Mouse (Mus musculus) heart, postnatal 36 days (tissue): ENCODE results near the gene Clic5. TPM values are rescaled to one million over a fixed set of nuclear protein-coding genes. Genes with fewer than 3 reads are reported as not detected.

Experiments
- DNase-seq, 2 experiments: peaks; one replicate each; pipeline ENCODE4 v3.0.0; 2021 to 2022
- intact Hi-C: fragments of 180-260 bp; cut with DNase I; formaldehyde crosslinking; loops from one replicate; pipeline ENCODE4 v1.15.1; 2025
- total RNA-seq, 2 experiments: library from RNA; stranded (reverse); gene quantifications; 2 replicates each; pipeline ENCODE4 v1.2.3; 2021

The Clic5 gene
- total RNA-seq, 2 experiments from 2014 or later: 144 to 146 TPM

GRCm38 (mm10) chr17:44189696-44190095 is 1.3 kb downstream of the Clic5 start:
- intact Hi-C loops: loop anchor here (1.0 to 2.0 kb wide), 4 partner anchors 39 to 67 kb away; no protein-coding TSS in a partner anchor
- DNase-seq: peak; percentile 55 to 63

GRCm38 (mm10) chr17:44190246-44190645 is 1.9 kb downstream of the Clic5 start:
- intact Hi-C loops: no loop called here
- no peak for DNase-seq

GRCm38 (mm10) chr17:44192981-44193380 is 4.6 kb downstream of the Clic5 start:
- intact Hi-C loops: no loop called here

GRCm38 (mm10) chr17:44199158-44199557 is 10.8 kb downstream of the Clic5 start:
- no peak for DNase-seq
- intact Hi-C loops: no loop called here

More at GRCm38 (mm10) chr17:44192981-44193380, 4.6 kb downstream of the Clic5 start:
- DNase-seq: peak; percentile 28 to 48

GRCm38 (mm10) chr17:44202952-44203351 is 14.6 kb downstream of the Clic5 start:
- intact Hi-C loops: no loop called here
- no peak for DNase-seq

- no peak for DNase-seq
- intact Hi-C loops: no loop called here
These were observed 16.4 kb downstream of the Clic5 start for GRCm38 (mm10) chr17:44204787-44205186.

- DNase-seq: no peak
- intact Hi-C loops: no loop called here
These were observed 17.2 kb downstream of the Clic5 start for GRCm38 (mm10) chr17:44205562-44205961.

GRCm38 (mm10) chr17:44208900-44209299 is 20.5 kb downstream of the Clic5 start:
- DNase-seq: no peak
- intact Hi-C loops: no loop called here

- no peak for DNase-seq
- intact Hi-C loops: no loop called here
These were observed 24.7 kb downstream of the Clic5 start for GRCm38 (mm10) chr17:44212960-44213619.

GRCm38 (mm10) chr17:44215196-44215799 is 26.9 kb downstream of the Clic5 start:
- no peak for DNase-seq
- intact Hi-C loops: no loop called here

- no peak for DNase-seq
- intact Hi-C loops: no loop called here
These were observed 28.8 kb downstream of the Clic5 start for GRCm38 (mm10) chr17:44217185-44217584.

- intact Hi-C loops: no loop called here
- no peak for DNase-seq
These were observed 31.6 kb downstream of the Clic5 start for GRCm38 (mm10) chr17:44219943-44220342.

- intact Hi-C loops: no loop called here
- DNase-seq: no peak
These were observed 40.0 kb downstream of the Clic5 start for GRCm38 (mm10) chr17:44228428-44228827.

- DNase-seq: peak in 1 of 2 experiments; percentile 53
- intact Hi-C loops: loop anchor here (2.0 to 10.0 kb wide), 2 partner anchors 41 to 1355 kb away; partner anchors contain the start of genes Cd2ap and Clic5
These were observed 41.7 kb downstream of the Clic5 start for GRCm38 (mm10) chr17:44230083-44230482.

GRCm38 (mm10) chr17:44239030-44239721 is 50.8 kb downstream of the Clic5 start:
- intact Hi-C loops: loop anchor here (2.0 to 10.0 kb wide), 2 partner anchors 50 to 1364 kb away; partner anchors contain the start of genes Cd2ap and Clic5
- DNase-seq: peak; percentile 44 to 63

GRCm38 (mm10) chr17:44240742-44241141 is 52.4 kb downstream of the Clic5 start:
- no peak for DNase-seq
- intact Hi-C loops: no loop called here

GRCm38 (mm10) chr17:44244096-44244495 is 55.7 kb downstream of the Clic5 start:
- DNase-seq: no peak
- intact Hi-C loops: no loop called here

- intact Hi-C loops: no loop called here
- no peak for DNase-seq
These were observed 56.2 kb downstream of the Clic5 start for GRCm38 (mm10) chr17:44244625-44245024.

- intact Hi-C loops: no loop called here
- DNase-seq: no peak
These were observed 57.8 kb downstream of the Clic5 start for GRCm38 (mm10) chr17:44246153-44246700.

GRCm38 (mm10) chr17:44249544-44249943 is 61.2 kb downstream of the Clic5 start:
- no peak for DNase-seq
- intact Hi-C loops: no loop called here

- intact Hi-C loops: loop anchor here (10.0 kb wide), 1 partner anchor 178 kb away; the partner anchor contains the start of gene Enpp5
- DNase-seq: no peak
These were observed 64.3 kb downstream of the Clic5 start for GRCm38 (mm10) chr17:44252653-44253052.
